Mouse (Mus musculus) bone marrow, adult 2 months (tissue): ENCODE data around the gene Pla2g5.

Experiments used
- CTCF ChIP-seq: fragments of 200-500 bp; IDR thresholded peaks from 2 replicates; pipeline ENCODE4 v1.5.1; 2011; ENCODE audit warnings: low read length, control low read depth; ENCODE audit not compliant: control insufficient read depth, insufficient read depth
- POLR2A ChIP-seq: fragments of 200-500 bp; IDR thresholded peaks from 2 replicates; pipeline ENCODE4 v1.6.1; 2011; ENCODE audit warnings: low read depth, mild to moderate bottlenecking, control low read depth, low read length, borderline replicate concordance; ENCODE audit not compliant: control insufficient read depth

DNA sequence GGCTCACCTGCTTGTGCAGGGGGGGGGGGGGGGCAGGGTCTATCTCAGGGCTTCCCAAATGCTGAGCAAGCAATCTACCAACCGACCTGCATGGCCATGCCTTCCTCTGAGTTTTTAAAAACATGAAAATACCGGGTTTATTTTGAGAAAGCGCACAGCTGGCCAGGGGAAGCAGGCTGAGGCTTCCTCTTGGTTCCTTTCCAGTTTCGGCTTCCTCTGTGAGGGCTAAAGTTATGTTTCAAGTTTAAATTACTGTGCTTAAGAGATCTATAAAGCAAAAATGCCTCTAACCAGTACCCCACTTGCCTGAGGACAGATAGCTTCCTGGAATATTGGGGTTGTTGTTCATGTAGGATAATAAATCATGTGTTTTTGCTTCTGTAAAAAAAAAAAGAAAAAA, 77.1 kb downstream of the Pla2g5 start:
- TF ChIP-seq POLR2A = no peak
- no peak for TF ChIP-seq CTCF
